Mouse (Mus musculus): ENCODE measurements around the gene Ankef1. TPM values are rescaled to one million over a fixed set of nuclear protein-coding genes. Genes with fewer than 3 reads are reported as not detected.
A peak's percentile ranks its signal among the peaks of the same experiment; 100 is the strongest.

Gene Ankef1
- total RNA-seq, 1 experiment, result 0.18 TPM

DNA sequence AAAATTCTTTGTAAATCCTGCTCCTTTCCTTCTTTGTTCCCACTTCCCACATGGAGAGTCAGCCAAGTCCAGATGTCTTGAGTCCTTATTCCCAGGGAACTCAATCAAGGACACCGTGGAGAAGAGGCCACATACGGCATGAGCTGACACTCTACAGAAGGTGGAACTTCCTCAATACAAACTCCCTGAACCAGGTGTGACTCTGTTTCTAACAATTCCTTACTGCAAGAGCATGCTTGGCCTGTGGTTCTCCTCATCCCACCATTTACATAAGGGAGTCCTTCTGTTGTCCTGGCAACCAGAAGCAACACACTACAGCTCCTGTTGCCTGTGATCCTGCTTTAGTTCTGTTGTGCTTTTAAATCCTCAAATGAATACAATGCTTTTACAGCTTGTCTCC is 13.8 kb downstream of the Ankef1 start:
- no peaks in the 10 kb centered on the region for H3K36me3 ChIP-seq (ENCODE audit: control insufficient read depth, insufficient read depth, low read length, poor library complexity, severe bottlenecking)
- DNase-seq (ENCODE audit: low read depth, low spot score), result no peak
- H3K9ac ChIP-seq (ENCODE audit: insufficient read depth, low read depth, low read length, poor library complexity, severe bottlenecking), result no peak overlapping the region
- no peaks in the 10 kb centered on the region for H3K4me1 ChIP-seq (ENCODE audit: control insufficient read depth in 2 of 2, insufficient read depth in 2 of 2, low read length in 2 of 2, poor library complexity in 1 of 2)
- H3K27ac ChIP-seq (ENCODE audit: insufficient read depth, low read depth, low read length, poor library complexity, severe bottlenecking), result no peak overlapping the region
- in situ Hi-C loops (cut with MboI; ENCODE audit: low sequenced_read_pairs in 2 of 2, unreplicated experiment in 2 of 2), result no loop called here
- no peak for TF ChIP-seq ZNF384 (IDR thresholded peaks at IDR 0.05; ENCODE audit: low read depth, low read length)
- no peak for TF ChIP-seq ZC3H11A (IDR thresholded peaks at IDR 0.05; ENCODE audit: borderline replicate concordance, low read depth, low read length)
- no peak for TF ChIP-seq CHD2 (IDR thresholded peaks at IDR 0.05; ENCODE audit: low read depth, low read length)
- TF ChIP-seq MAFK (IDR thresholded peaks at IDR 0.05; ENCODE audit: insufficient read depth, low read depth, low read length), result no peak
- no peak for TF ChIP-seq HCFC1 (IDR thresholded peaks at IDR 0.05; ENCODE audit: borderline replicate concordance, insufficient read depth, low read length)
- no peak overlapping the region for H3K4me3 ChIP-seq (ENCODE audit: insufficient read depth in 1 of 2, low read depth in 1 of 2, low read length in 2 of 2, poor library complexity in 1 of 2, severe bottlenecking in 1 of 2)
- H3K9me3 ChIP-seq (ENCODE audit: control insufficient read depth, insufficient read depth, low read depth, low read length), result no peaks in the 10 kb centered on the region

DNA sequence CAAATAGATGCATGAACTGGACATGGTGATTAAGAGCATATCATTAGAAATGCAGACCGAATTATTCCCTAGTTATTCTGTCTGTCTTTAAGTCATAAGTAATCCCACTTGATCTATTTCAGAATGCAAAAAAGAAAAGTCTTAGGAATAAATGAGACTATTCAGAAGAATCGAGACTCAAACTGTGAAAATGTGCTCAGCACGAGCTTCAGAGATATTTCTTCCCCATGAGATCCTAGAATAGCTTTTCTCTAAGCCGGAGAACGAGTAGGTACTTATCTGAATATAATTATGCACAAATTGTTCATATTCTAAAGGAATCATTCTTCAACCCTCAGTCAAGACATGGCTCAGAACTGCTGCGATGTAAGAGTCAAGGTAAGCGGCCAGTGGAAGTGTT is 27.2 kb downstream of the Ankef1 start:
- in situ Hi-C loops (cut with MboI; ENCODE audit: low sequenced_read_pairs in 2 of 2, unreplicated experiment in 2 of 2), result no loop called here
- Histone ChIP-seq H3K9ac (ENCODE audit: insufficient read depth, low read depth, low read length, poor library complexity, severe bottlenecking) (no peak overlapping the region), H3K4me1 (ENCODE audit: control insufficient read depth in 2 of 2, insufficient read depth in 2 of 2, low read length in 2 of 2, poor library complexity in 1 of 2) (no peaks in the 10 kb centered on the region), H3K9me3 (ENCODE audit: control insufficient read depth, insufficient read depth, low read depth, low read length) (no peaks in the 10 kb centered on the region), H3K36me3 (ENCODE audit: control insufficient read depth, insufficient read depth, low read length, poor library complexity, severe bottlenecking) (no peaks in the 10 kb centered on the region), H3K27ac (ENCODE audit: insufficient read depth, low read depth, low read length, poor library complexity, severe bottlenecking) (no peak overlapping the region), H3K4me3 (ENCODE audit: insufficient read depth in 1 of 2, low read depth in 1 of 2, low read length in 2 of 2, poor library complexity in 1 of 2, severe bottlenecking in 1 of 2) (no peak overlapping the region)
- TF ChIP-seq CHD2 (IDR thresholded peaks at IDR 0.05; ENCODE audit: low read depth, low read length) (no peak), HCFC1 (IDR thresholded peaks at IDR 0.05; ENCODE audit: borderline replicate concordance, insufficient read depth, low read length) (no peak), ZC3H11A (IDR thresholded peaks at IDR 0.05; ENCODE audit: borderline replicate concordance, low read depth, low read length) (no peak), MAFK (IDR thresholded peaks at IDR 0.05; ENCODE audit: insufficient read depth, low read depth, low read length) (no peak), ZNF384 (IDR thresholded peaks at IDR 0.05; ENCODE audit: low read depth, low read length) (no peak)
- no peak for DNase-seq (ENCODE audit: low read depth, low spot score)

DNA sequence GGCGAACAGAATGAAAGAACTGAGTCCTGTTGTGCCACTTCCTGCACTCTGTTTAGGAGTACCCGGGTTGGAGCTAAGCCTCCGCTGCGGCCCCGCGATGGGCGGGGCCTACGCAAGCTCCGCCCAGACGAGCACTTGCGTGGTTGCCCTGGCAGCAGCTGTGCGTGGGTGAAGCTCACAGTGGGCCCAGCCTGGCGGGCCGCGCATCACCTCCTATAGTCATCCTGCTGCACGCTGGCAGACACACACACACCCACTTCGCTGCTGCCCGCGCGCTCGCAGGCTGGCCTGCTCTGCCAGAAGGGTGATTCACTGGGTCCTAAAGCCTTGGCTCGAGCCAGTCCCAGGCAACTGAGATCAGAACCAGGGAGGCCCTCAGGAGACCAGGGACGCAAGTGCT is 30.3 kb downstream of the Ankef1 start:
- H3K27ac ChIP-seq (ENCODE audit: insufficient read depth, low read depth, low read length, poor library complexity, severe bottlenecking), result no peak overlapping the region
- H3K36me3 ChIP-seq (ENCODE audit: control insufficient read depth, insufficient read depth, low read length, poor library complexity, severe bottlenecking), result no peaks in the 10 kb centered on the region
- TF ChIP-seq ZC3H11A (IDR thresholded peaks at IDR 0.05; ENCODE audit: borderline replicate concordance, low read depth, low read length) (no peak), CHD2 (IDR thresholded peaks at IDR 0.05; ENCODE audit: low read depth, low read length) (no peak), ZNF384 (IDR thresholded peaks at IDR 0.05; ENCODE audit: low read depth, low read length) (no peak), HCFC1 (IDR thresholded peaks at IDR 0.05; ENCODE audit: borderline replicate concordance, insufficient read depth, low read length) (no peak), MAFK (IDR thresholded peaks at IDR 0.05; ENCODE audit: insufficient read depth, low read depth, low read length) (no peak)
- in situ Hi-C loops (cut with MboI; ENCODE audit: low sequenced_read_pairs in 2 of 2, unreplicated experiment in 2 of 2), result no loop called here
- H3K4me3 ChIP-seq (ENCODE audit: insufficient read depth in 1 of 2, low read depth in 1 of 2, low read length in 2 of 2, poor library complexity in 1 of 2, severe bottlenecking in 1 of 2), result peak overlapping the region; percentile 55 to 65
- H3K4me1 ChIP-seq (ENCODE audit: control insufficient read depth in 2 of 2, insufficient read depth in 2 of 2, low read length in 2 of 2, poor library complexity in 1 of 2), result no peaks in the 10 kb centered on the region
- no peaks in the 10 kb centered on the region for H3K9me3 ChIP-seq (ENCODE audit: control insufficient read depth, insufficient read depth, low read depth, low read length)
- peak overlapping the region; percentile 39; the same call in 1 of the 2 replicates for H3K9ac ChIP-seq (ENCODE audit: insufficient read depth, low read depth, low read length, poor library complexity, severe bottlenecking)
- DNase-seq (ENCODE audit: low read depth, low spot score), result peak; percentile 47

DNA sequence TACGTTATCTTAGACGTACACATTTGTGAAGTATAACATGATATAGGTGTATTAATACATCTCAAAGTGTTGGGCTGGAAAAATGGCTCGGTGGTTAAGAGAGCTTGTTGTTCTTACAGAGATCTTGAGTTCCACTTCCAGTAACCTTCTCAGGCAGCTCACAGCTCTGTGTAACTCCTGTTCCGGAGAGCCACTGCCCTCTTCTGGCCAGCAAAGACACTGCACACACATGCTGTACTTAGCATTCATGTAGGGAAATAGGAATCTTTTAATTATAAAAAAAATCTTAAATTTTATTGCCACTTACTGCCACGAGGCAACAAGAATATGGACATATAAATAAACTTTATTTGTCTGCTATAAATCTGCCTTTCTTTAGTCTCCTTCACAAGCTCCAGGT is 56.3 kb downstream of the Ankef1 start:
- in situ Hi-C loops (cut with MboI; ENCODE audit: low sequenced_read_pairs in 2 of 2, unreplicated experiment in 2 of 2), result no loop called here
- no peak overlapping the region for H3K9ac ChIP-seq (ENCODE audit: insufficient read depth, low read depth, low read length, poor library complexity, severe bottlenecking)
- H3K27ac ChIP-seq (ENCODE audit: insufficient read depth, low read depth, low read length, poor library complexity, severe bottlenecking), result no peak overlapping the region
- no peak overlapping the region for H3K4me3 ChIP-seq (ENCODE audit: insufficient read depth in 1 of 2, low read depth in 1 of 2, low read length in 2 of 2, poor library complexity in 1 of 2, severe bottlenecking in 1 of 2)
- H3K9me3 ChIP-seq (ENCODE audit: control insufficient read depth, insufficient read depth, low read depth, low read length), result no peaks in the 10 kb centered on the region
- DNase-seq (ENCODE audit: low read depth, low spot score), result peak; percentile 19
- H3K36me3 ChIP-seq (ENCODE audit: control insufficient read depth, insufficient read depth, low read length, poor library complexity, severe bottlenecking), result no peaks in the 10 kb centered on the region
- TF ChIP-seq HCFC1 (IDR thresholded peaks at IDR 0.05; ENCODE audit: borderline replicate concordance, insufficient read depth, low read length), result no peak
- no peak for TF ChIP-seq ZNF384 (IDR thresholded peaks at IDR 0.05; ENCODE audit: low read depth, low read length)
- TF ChIP-seq CHD2 (IDR thresholded peaks at IDR 0.05; ENCODE audit: low read depth, low read length), result no peak
- TF ChIP-seq MAFK (IDR thresholded peaks at IDR 0.05; ENCODE audit: insufficient read depth, low read depth, low read length), result no peak
- peak; percentile 80; the same call in 1 of the 2 replicates for TF ChIP-seq ZC3H11A (IDR thresholded peaks at IDR 0.05; ENCODE audit: borderline replicate concordance, low read depth, low read length)
- H3K4me1 ChIP-seq (ENCODE audit: control insufficient read depth in 2 of 2, insufficient read depth in 2 of 2, low read length in 2 of 2, poor library complexity in 1 of 2), result no peaks in the 10 kb centered on the region

DNA sequence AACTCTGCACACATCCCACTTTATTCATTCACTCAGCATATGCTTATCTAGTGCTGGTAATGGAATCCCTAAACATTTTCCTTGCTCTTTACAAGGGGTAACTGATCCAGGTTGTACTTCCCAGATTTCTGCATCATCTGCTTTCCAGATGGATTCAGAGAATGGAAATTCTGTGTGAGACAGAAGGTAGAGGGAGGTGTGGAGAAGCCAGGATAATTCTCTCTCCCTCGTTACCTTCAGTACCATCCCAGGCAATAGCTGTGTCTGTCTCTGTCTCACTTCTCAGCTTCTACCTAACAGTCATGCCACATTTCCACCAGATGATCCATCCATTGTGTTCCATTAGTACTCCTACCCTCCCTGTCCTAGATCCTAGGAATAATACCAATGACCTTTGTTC is 60.6 kb downstream of the Ankef1 start:
- DNase-seq (ENCODE audit: low read depth, low spot score), result no peak
- Histone ChIP-seq H3K27ac (ENCODE audit: insufficient read depth, low read depth, low read length, poor library complexity, severe bottlenecking) (no peak overlapping the region), H3K9ac (ENCODE audit: insufficient read depth, low read depth, low read length, poor library complexity, severe bottlenecking) (no peak overlapping the region), H3K4me1 (ENCODE audit: control insufficient read depth in 2 of 2, insufficient read depth in 2 of 2, low read length in 2 of 2, poor library complexity in 1 of 2) (no peaks in the 10 kb centered on the region), H3K36me3 (ENCODE audit: control insufficient read depth, insufficient read depth, low read length, poor library complexity, severe bottlenecking) (no peaks in the 10 kb centered on the region), H3K9me3 (ENCODE audit: control insufficient read depth, insufficient read depth, low read depth, low read length) (no peaks in the 10 kb centered on the region), H3K4me3 (ENCODE audit: insufficient read depth in 1 of 2, low read depth in 1 of 2, low read length in 2 of 2, poor library complexity in 1 of 2, severe bottlenecking in 1 of 2) (no peak overlapping the region)
- TF ChIP-seq MAFK (IDR thresholded peaks at IDR 0.05; ENCODE audit: insufficient read depth, low read depth, low read length) (no peak), HCFC1 (IDR thresholded peaks at IDR 0.05; ENCODE audit: borderline replicate concordance, insufficient read depth, low read length) (no peak), CHD2 (IDR thresholded peaks at IDR 0.05; ENCODE audit: low read depth, low read length) (no peak), ZNF384 (IDR thresholded peaks at IDR 0.05; ENCODE audit: low read depth, low read length) (no peak), ZC3H11A (IDR thresholded peaks at IDR 0.05; ENCODE audit: borderline replicate concordance, low read depth, low read length) (no peak)
- in situ Hi-C loops (cut with MboI; ENCODE audit: low sequenced_read_pairs in 2 of 2, unreplicated experiment in 2 of 2), result no loop called here
